Mouse (Mus musculus) stomach, embryonic 16.5 days (tissue): Measurements from ENCODE around the gene Ccng2. TPM values are rescaled to one million over a fixed set of nuclear protein-coding genes. Genes with fewer than 3 reads are reported as not detected.

Source experiments
- ATAC-seq: fragments of 200-750 bp; cut with Nextera tagmentation; 2 replicates; pipeline ENCODE4 v1.8.0; 2017; ENCODE audit warnings: moderate number of reproducible peaks, moderate TSS enrichment; ENCODE audit not compliant: insufficient read depth, low FRiP score
- H3K27ac ChIP-seq: fragments of 300-500 bp; sonication (generic); 2 replicates; pipeline ENCODE4 v1.5.1; 2014; ENCODE audit warnings: low read length
- H3K27me3 ChIP-seq: fragments of 300-500 bp; sonication (generic); 2 replicates; pipeline ENCODE4 v1.6.1; 2014; ENCODE audit warnings: low read length, control low read depth, mixed read lengths; ENCODE audit not compliant: control insufficient read depth, insufficient read depth
- H3K36me3 ChIP-seq: fragments of 300-500 bp; sonication (generic); 2 replicates; pipeline ENCODE4 v1.6.1; 2014; ENCODE audit warnings: low read length; ENCODE audit not compliant: control insufficient read depth, insufficient read depth
- H3K4me1 ChIP-seq: fragments of 300-500 bp; sonication (generic); 2 replicates; pipeline ENCODE4 v1.6.1; 2014; ENCODE audit warnings: low read length, control low read depth, mixed read lengths; ENCODE audit not compliant: control insufficient read depth, insufficient read depth
- H3K4me2 ChIP-seq: fragments of 300-500 bp; sonication (generic); 2 replicates; pipeline ENCODE4 v1.6.1; 2014; ENCODE audit warnings: low read depth, low read length, mixed read lengths
- H3K4me3 ChIP-seq: fragments of 300-500 bp; sonication (generic); replicated peaks from 2 replicates; pipeline ENCODE4 v1.5.1; 2014; ENCODE audit warnings: mild to moderate bottlenecking, low read length
- H3K9ac ChIP-seq: fragments of 300-500 bp; sonication (generic); 2 replicates; pipeline ENCODE4 v1.6.1; 2014; ENCODE audit warnings: low read length
- H3K9me3 ChIP-seq: fragments of 300-500 bp; sonication (generic); replicated peaks from 2 replicates; pipeline ENCODE4 v1.6.1; 2016; ENCODE audit warnings: low read length, control low read depth; ENCODE audit not compliant: control insufficient read depth
- WGBS: fragments of 180-500 bp; shearing (Covaris S2); extraction: QIAGEN DNeasy Blood & Tissue Kit; methylation state at CpG from one replicate; pipeline ENCODE4 v1.1.7; 2014; 5-methylcytosine and 5-hydroxymethylcytosine counted together
- polyA plus RNA-seq: library from polyadenylated mRNA; unstranded; fragments of >200 nt; fragmentation: Nextera tagmentation; extraction: Ambion mirVana; gene quantifications from 2 replicates; pipeline ENCODE4 v1.2.1, GENCODE M21; 2015

Ccng2 gene
- polyA plus RNA-seq, 1 experiment from 2014 or later: 32.3 TPM

DNA sequence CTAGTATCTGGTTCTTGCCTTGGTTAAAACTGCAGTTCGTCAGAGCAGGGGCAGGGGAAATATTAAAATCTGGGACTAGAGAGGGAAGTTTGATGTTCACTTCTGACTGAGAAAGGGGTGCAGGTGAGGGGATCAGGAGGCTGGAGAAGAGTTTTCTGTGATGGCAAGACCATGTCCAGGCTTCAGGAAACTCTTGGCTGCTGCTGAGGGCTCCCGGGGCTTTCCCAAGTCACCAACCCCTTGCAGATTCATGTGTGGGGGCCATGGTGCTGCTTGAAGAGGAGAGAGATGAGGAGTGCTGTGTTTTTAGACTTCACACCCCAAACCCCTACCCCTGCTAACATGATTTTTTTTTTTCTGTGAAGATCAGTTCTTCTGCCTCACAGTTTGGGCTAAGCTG is 32.5 kb upstream of the Ccng2 start:
- Histone ChIP-seq H3K36me3 (no peaks in the 10 kb centered on the region), H3K4me3 (no peak overlapping the region), H3K27me3 (no peaks in the 10 kb centered on the region), H3K27ac (no peak overlapping the region), H3K4me2 (no peak overlapping the region), H3K9ac (no peak overlapping the region), H3K4me1 (no peaks in the 10 kb centered on the region), H3K9me3 (no peaks in the 10 kb centered on the region)
- 81% methylated on average over 2 of the region's 2 CpGs for WGBS
- ATAC-seq: no peak

DNA sequence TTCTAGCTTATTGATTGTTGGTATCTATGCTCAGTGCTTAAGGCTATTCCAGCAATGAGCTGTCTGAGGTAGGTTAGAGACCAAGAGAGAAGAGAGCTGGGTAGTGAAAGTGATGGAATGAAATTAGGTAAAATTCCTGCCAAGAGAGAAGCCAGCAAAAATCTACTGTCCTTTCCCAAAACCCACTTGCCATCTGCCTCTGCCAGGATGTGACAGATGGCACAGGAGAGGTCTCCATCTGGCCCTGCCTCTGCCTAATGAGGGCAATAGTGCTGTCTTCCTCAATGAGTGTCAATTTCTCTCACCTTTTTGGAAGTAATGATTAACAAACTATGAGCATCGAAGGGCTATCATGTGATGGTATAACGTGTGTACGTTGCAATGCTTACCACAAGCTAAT is 31.2 kb upstream of the Ccng2 start:
- no peak overlapping the region for H3K4me2 ChIP-seq
- H3K36me3 ChIP-seq: no peaks in the 10 kb centered on the region
- no peak overlapping the region for H3K4me3 ChIP-seq
- no peak overlapping the region for H3K27ac ChIP-seq
- H3K27me3 ChIP-seq: no peaks in the 10 kb centered on the region
- ATAC-seq: no peak
- WGBS: 91% methylated on average over 3 of the region's 3 CpGs
- H3K9ac ChIP-seq: no peak overlapping the region
- H3K9me3 ChIP-seq: no peaks in the 10 kb centered on the region
- H3K4me1 ChIP-seq: no peaks in the 10 kb centered on the region

DNA sequence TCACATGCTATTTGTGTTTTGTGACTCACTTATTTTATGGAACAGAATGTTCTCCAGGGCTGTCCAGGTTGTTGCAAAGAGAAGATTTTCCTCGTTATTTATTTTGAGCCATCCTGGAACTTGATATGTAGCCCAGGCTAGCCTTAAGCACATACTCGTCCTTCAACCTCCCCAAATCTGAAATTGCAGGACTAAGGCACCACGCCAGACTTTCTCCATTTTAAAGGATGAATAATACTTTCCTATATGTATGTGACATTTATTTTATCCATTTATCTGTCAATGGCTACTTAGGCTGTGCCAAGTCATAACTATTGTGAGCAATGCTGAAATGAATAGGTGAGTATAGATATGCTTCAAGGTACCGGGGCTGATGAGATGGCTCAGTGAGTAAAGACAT is 30.5 kb upstream of the Ccng2 start:
- no peak overlapping the region for H3K27ac ChIP-seq
- no peaks in the 10 kb centered on the region for H3K9me3 ChIP-seq
- no peaks in the 10 kb centered on the region for H3K27me3 ChIP-seq

DNA sequence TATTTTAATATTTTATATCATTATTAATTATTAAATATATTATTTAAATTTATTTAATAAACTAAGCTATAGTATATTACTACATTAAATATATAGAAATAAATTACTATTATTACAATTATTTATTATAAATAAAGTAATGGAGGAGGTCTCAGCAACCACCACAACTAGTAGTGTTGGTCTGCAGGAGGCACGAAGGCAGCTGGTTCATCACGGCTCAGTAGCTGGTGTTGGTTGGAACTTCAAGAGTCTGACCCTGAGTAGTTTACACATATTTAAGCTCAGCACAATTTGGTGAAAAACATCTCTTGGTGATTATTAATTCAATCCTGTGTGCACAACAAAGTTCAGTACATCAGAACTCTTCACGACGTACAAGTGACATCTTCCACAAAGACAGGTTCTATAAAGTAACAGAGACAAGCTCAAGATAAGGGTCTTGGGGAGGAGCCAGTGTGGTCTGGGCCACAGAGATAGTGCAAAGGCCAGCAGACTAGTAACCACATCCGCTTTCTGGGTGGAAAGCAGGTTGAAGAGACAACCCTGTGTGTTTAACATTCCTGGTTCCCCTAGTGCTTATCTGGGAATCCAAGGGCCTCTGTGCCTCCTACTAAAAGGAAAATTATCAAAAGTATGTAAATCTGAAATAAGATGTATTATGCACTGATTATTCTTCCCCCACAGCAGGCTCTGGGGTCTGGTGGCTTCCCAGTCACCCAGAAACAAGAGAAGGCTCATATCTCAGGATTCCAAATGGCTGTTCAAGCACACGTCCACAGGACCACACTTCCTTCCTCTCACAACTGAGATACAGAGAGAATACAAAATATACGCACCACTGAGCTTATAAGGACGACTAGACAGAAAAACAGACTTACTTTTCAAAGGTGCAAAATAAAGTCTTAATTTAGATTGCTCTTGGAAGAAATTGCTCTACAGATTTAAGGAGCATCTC is 27.2 kb upstream of the Ccng2 start:
- no peaks in the 10 kb centered on the region for H3K36me3 ChIP-seq
- no peaks in the 10 kb centered on the region for H3K9me3 ChIP-seq
- H3K27me3 ChIP-seq: no peaks in the 10 kb centered on the region
- ATAC-seq: no peak
- H3K27ac ChIP-seq: no peak overlapping the region
- no peak overlapping the region for H3K4me2 ChIP-seq
- H3K4me1 ChIP-seq: no peaks in the 10 kb centered on the region
- H3K4me3 ChIP-seq: no peak overlapping the region
- 68% methylated on average over 8 of the region's 8 CpGs for WGBS
- H3K9ac ChIP-seq: no peak overlapping the region

More for the DNA sequence above, 30.5 kb upstream of the Ccng2 start:
- no peak overlapping the region for H3K4me3 ChIP-seq
- ATAC-seq: no peak
- no peak overlapping the region for H3K4me2 ChIP-seq
- WGBS: 81% methylated on average over 4 of the region's 4 CpGs
- no peaks in the 10 kb centered on the region for H3K4me1 ChIP-seq
- H3K36me3 ChIP-seq: no peaks in the 10 kb centered on the region
- H3K9ac ChIP-seq: no peak overlapping the region

DNA sequence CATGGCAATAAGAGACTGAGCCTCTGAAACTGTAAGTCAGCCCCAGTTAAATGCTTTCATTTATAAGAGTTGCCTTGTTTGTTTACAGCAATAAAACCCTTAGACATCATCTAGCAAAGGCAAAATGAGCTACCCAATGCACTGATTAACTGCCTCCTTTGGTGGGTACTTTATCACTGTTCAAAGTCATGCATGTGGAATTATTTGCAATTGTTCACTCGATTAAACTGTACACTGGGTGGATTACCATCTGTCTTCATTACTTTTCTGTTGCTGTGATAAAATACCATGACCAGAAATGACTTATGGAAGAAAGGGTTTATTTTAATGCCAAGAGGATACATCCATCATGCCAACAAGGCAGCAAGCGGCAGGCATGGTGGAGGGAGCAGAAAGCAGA is 21.8 kb upstream of the Ccng2 start:
- Histone ChIP-seq H3K4me3 (no peak overlapping the region), H3K9me3 (no peaks in the 10 kb centered on the region), H3K36me3 (no peaks in the 10 kb centered on the region), H3K27ac (no peak overlapping the region), H3K4me2 (no peak overlapping the region), H3K4me1 (no peaks in the 10 kb centered on the region), H3K27me3 (no peaks in the 10 kb centered on the region), H3K9ac (no peak overlapping the region)
- no peak for ATAC-seq
- 69% methylated on average over 2 of the region's 2 CpGs for WGBS

DNA sequence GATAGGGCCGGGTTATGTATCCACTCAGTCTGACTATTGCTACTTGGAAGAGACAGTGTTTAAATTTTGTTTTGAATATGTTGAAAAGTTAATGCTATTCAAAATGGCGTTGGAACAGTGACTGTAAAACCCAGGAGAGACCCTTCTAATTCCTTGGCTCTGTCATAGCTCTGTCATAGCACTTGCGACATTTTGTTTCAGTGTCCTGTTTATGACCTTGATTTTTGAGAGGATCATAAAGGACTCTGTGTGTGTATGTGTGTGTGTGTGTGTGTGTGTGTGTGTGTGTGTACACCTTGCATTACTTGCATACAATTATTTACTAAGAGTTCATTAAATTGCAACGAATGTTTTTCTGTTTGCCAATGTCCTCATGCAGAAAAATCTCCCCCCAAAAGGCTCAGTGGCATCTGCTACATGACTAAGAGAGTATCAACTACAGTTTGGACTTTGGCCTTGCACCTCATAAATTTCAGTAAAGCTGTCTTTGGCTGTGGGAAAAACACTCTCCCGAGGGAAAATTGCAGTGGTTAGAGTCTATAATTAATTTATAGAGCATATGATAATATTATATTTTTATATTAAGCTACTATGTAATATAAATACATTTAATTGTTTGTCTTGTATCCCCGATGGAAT is 17.0 kb upstream of the Ccng2 start:
- Histone ChIP-seq H3K27me3 (no peaks in the 10 kb centered on the region), H3K4me2 (no peak overlapping the region), H3K4me1 (no peaks in the 10 kb centered on the region), H3K9me3 (no peaks in the 10 kb centered on the region), H3K9ac (no peak overlapping the region), H3K36me3 (no peaks in the 10 kb centered on the region), H3K27ac (no peak overlapping the region), H3K4me3 (no peak overlapping the region)
- 70% methylated on average over 6 of the region's 6 CpGs for WGBS
- ATAC-seq: no peak

DNA sequence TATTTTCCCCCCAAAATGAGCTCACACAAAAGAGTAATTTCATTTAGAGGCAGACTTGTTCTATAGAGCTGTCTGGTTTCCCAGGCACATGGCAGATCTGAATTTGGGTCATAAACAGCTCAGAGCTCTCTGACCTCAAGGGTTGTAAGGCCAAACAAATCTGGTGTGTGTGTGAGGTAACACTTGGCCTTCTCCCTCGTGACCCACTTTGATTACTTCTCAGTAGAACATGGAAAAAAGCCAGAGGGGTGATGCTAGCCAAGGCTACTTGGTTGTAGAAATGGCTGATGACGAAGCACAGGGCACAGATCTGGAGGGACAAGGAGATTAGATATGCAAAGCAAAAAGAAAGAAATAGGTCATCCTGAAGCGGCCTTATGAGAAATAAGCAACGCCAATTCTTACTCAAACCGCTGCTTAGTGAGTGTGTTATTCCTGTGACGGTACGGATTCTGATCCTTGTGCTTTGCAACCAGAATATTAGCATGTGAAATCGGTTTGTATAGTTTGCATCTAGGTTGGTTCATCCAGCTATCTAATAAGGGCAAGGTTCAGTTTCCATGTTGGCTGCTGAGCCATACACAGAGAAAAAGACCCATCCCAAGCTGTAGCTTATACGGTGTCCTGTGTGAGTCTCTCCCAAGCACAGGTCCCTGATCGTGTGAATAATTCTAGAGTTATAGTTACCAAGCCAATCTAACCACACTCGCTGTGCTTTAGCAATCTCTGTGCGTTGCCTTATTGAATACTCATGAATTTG is 15.9 kb upstream of the Ccng2 start:
- H3K27ac ChIP-seq: no peak overlapping the region
- ATAC-seq: no peak
- H3K27me3 ChIP-seq: no peaks in the 10 kb centered on the region
- 80% methylated on average over 12 of the region's 12 CpGs for WGBS
- no peaks in the 10 kb centered on the region for H3K36me3 ChIP-seq
- H3K9ac ChIP-seq: no peak overlapping the region
- H3K9me3 ChIP-seq: no peaks in the 10 kb centered on the region
- no peak overlapping the region for H3K4me3 ChIP-seq
- no peak overlapping the region for H3K4me2 ChIP-seq
- no peaks in the 10 kb centered on the region for H3K4me1 ChIP-seq

DNA sequence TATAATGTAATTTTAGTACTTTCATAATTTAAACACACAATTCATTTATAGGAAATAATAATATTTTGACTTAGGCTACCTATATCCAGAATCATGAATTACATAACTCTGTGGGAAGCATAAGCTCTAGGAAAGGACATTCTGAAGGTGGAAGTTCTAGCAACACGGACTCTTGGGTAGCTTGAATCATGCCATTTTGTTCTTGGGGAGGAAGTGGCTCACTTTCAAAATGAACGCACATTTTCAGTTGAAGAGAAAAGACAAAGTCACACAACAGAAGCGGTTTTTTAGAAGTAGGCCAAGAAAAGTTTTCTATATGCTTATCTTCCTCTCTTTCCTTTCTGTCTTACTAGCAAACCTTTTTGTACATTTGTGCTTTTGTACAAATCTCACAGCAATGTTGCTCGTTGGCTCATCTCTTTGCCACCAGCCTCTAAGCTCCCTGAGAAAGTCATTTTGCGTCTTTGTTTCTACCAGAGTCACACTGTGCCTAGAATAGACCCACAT is 11.2 kb upstream of the Ccng2 start:
- H3K27me3 ChIP-seq: no peaks in the 10 kb centered on the region
- H3K36me3 ChIP-seq: no peaks in the 10 kb centered on the region
- H3K9me3 ChIP-seq: no peaks in the 10 kb centered on the region
- no peak overlapping the region for H3K9ac ChIP-seq
- no peak for ATAC-seq
- no peak overlapping the region for H3K27ac ChIP-seq
- no peak overlapping the region for H3K4me3 ChIP-seq
- no peak overlapping the region for H3K4me2 ChIP-seq
- 88% methylated on average over 5 of the region's 5 CpGs for WGBS
- no peaks in the 10 kb centered on the region for H3K4me1 ChIP-seq
